Mouse (Mus musculus): ENCODE results near the gene Ear1. TPM values are rescaled to one million over a fixed set of nuclear protein-coding genes. Genes with fewer than 3 reads are reported as not detected.

Ear1 gene
- not detected for polyA plus RNA-seq (2017; shearing (Covaris generic))

GRCm38 (mm10) chr14:43875417-43875816 is at the start of gene Ear1:
Gene Ear1, minus strand, starts transcription at chr14:43875517.

GRCm38 (mm10) chr14:43924688-43925403 is 49.5 kb upstream of the Ear1 start, which contains the start of gene Gm8113:
Gene Gm8113, plus strand, starts transcription at chr14:43925390.

GRCm38 (mm10) chr14:43923459-43923858 is 48.1 kb upstream of the Ear1 start, which contains the start of gene Ear10:
Gene Ear10, minus strand, starts transcription at chr14:43923559.

GRCm38 (mm10) chr14:43784645-43785044 is 90.7 kb downstream of the Ear1 start, which contains the start of gene Gm8180:
Gene Gm8180, minus strand, starts transcription at chr14:43784745.

Other genes with a start within 250 kb of the Ear1 start
- not detected for gene Gm8165, start 198.3 kb downstream of the Ear1 start, polyA plus RNA-seq (2017; shearing (Covaris generic))
- 1.1 TPM for gene Gm7324, start 177.7 kb downstream of the Ear1 start, polyA plus RNA-seq (2017; shearing (Covaris generic))
- gene Gm16506, start 148.0 kb downstream of the Ear1 start, polyA plus RNA-seq (2017; shearing (Covaris generic)): not detected
- not detected for gene Gm6526, start 127.7 kb downstream of the Ear1 start, polyA plus RNA-seq (2017; shearing (Covaris generic))
- gene Gm8180, start 90.8 kb downstream of the Ear1 start, polyA plus RNA-seq (2017; shearing (Covaris generic)): not detected
- gene Ear10, start 48.0 kb upstream of the Ear1 start, polyA plus RNA-seq (2017; shearing (Covaris generic)): not detected
- 0.12 TPM for gene Gm8113, start 49.9 kb upstream of the Ear1 start, polyA plus RNA-seq (2017; shearing (Covaris generic))
- not detected for gene Ang5, start 81.6 kb upstream of the Ear1 start, polyA plus RNA-seq (2017; shearing (Covaris generic))
- not detected for gene Ang6, start 126.8 kb upstream of the Ear1 start, polyA plus RNA-seq (2017; shearing (Covaris generic))
- not detected for gene Ear2, start 227.1 kb upstream of the Ear1 start, polyA plus RNA-seq (2017; shearing (Covaris generic))
- not detected for gene Gm3327, start 248.3 kb upstream of the Ear1 start, polyA plus RNA-seq (2017; shearing (Covaris generic))